ENCODE assay signal across 8 mouse cellular contexts in the genomic region with DNA sequence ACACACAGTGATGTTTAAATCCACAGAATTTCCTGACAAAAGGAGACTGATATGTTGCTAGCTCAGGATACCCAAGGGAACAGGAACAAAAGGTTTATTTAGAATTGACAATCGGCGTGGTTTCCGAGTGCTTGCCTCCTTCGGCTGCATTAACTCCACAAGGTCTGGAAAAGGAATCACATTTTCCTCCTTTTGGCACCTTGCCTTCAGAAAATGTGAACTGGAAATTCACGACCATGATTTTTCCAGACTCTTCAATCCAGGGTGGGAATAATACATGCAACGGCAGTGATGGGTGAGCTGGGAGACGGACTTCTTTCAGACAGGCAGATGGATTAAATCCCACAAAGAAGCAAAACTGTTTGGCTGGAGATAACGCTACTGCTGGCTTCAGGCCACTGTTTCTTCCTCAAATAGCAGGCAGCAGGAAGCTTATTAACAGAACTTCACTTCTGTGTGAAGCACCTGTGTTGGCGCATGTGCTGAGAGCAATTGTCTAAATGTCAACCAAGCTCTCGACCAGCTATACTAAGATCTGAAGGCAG. TPM values are rescaled to one million over a fixed set of nuclear protein-coding genes. Genes with fewer than 3 reads are reported as not detected.
DNase-seq lines count a peak whose midpoint lies in the region; ATAC-seq and TF ChIP-seq lines count a peak whose summit lies in the region.

No protein-coding gene starts in this region.

- H3K36me3 ChIP-seq in heart, postnatal 0 days (replicated peaks; ENCODE audit: control insufficient read depth, insufficient read depth, low read length): no peaks in the 10 kb centered on the region
- no peaks in the 10 kb centered on the region for H3K36me3 ChIP-seq in lung, embryonic 16.5 days (ENCODE audit: control insufficient read depth, insufficient read depth, low read length)

- peak; percentile 7 to 18 for DNase-seq in kidney, postnatal 4 days
- DNase-seq in kidney, postnatal 25 days: no peak
- DNase-seq in embryo, embryonic 10.5 days (ENCODE audit: low spot score): peak; percentile 42
- DNase-seq in heart, postnatal 0 days (ENCODE audit: low spot score): peak; percentile 8
- no peak for DNase-seq in gastrocnemius, postnatal 4 days (ENCODE audit: low spot score in 2 of 2)
- DNase-seq in adrenal gland, adult 8-10 months: no peak

- WGBS in heart, postnatal 0 days: 35% methylated on average over 10 of the region's 10 CpGs
- WGBS in lung, embryonic 16.5 days: 11% methylated on average over 10 of the region's 10 CpGs

- TF ChIP-seq EP300 in heart, postnatal 0 days (IDR thresholded peaks at IDR 0.05; ENCODE audit: low read depth): peak; percentile 25; the same call in 1 of the 2 replicates

- H3K9ac ChIP-seq in heart, postnatal 0 days (replicated peaks; ENCODE audit: low read depth, low read length): no peak overlapping the region
- 0 out of 2 replicates have a peak overlapping the region, but pooled peaks have one; percentile 22 for H3K9ac ChIP-seq in lung, embryonic 16.5 days (ENCODE audit: low read length)

- no peak overlapping the region for H3K4me3 ChIP-seq in heart, postnatal 0 days (ENCODE audit: low read depth, low read length)
- H3K4me3 ChIP-seq in lung, embryonic 16.5 days (ENCODE audit: low read length): no peak overlapping the region

- no peaks in the 10 kb centered on the region for H3K4me1 ChIP-seq in heart, postnatal 0 days (ENCODE audit: control insufficient read depth, insufficient read depth)
- peaks cover 2% of the 10 kb centered on the region; the same call in 1 of the 2 replicates for H3K4me1 ChIP-seq in lung, embryonic 16.5 days (replicated peaks; ENCODE audit: control insufficient read depth, insufficient read depth, low read length)

- H3K4me2 ChIP-seq in heart, postnatal 0 days (ENCODE audit: low read depth, low read length): peak overlapping the region; percentile 26
- H3K4me2 ChIP-seq in lung, embryonic 16.5 days (ENCODE audit: low read depth, low read length): peak overlapping the region; percentile 26

- no peak for TF ChIP-seq CTCF in heart, postnatal 0 days (IDR thresholded peaks at IDR 0.05; ENCODE audit: low read depth)

- 0 out of 2 replicates have a peak, but pooled peaks cover 4% of the 10 kb centered on the region for H3K9me3 ChIP-seq in heart, postnatal 0 days (replicated peaks; ENCODE audit: control insufficient read depth, low read length)
- no peaks in the 10 kb centered on the region for H3K9me3 ChIP-seq in lung, embryonic 16.5 days (ENCODE audit: control insufficient read depth, low read length)

- no peaks in the 10 kb centered on the region for H3K27me3 ChIP-seq in heart, postnatal 0 days (ENCODE audit: control insufficient read depth, insufficient read depth, low read length)
- no peaks in the 10 kb centered on the region for H3K27me3 ChIP-seq in lung, embryonic 16.5 days (ENCODE audit: control insufficient read depth, insufficient read depth, low read depth, low read length)

- H3K27ac ChIP-seq in heart, postnatal 0 days (ENCODE audit: low read depth): no peak overlapping the region
- no peak overlapping the region for H3K27ac ChIP-seq in lung, embryonic 16.5 days (ENCODE audit: low read length)

- ATAC-seq in heart, postnatal 0 days (ENCODE audit: insufficient read depth, low read depth): no peak
- ATAC-seq in lung, embryonic 16.5 days (ENCODE audit: low read depth): 0 out of 2 replicates have a peak, but pooled peaks have one; percentile 26
- ATAC-seq in megakaryocyte, adult 5-6 weeks (ENCODE audit: poor library complexity, severe bottlenecking): no peak

RNA-seq across cellular contexts. Expression of a gene that starts 13.9 kb away (rescaled TPM):
- total RNA-seq in heart, postnatal 0 days (2014; rRNA removed; ENCODE audit: low replicate concordance): 0.08 TPM in 1 of 2 replicates, not detected in the other
- polyA plus RNA-seq in heart, postnatal 0 days (2015; fragmentation: Nextera tagmentation; extraction: Ambion mirVana): 0.20 and 0.60 TPM in 2 replicates
- 1.8 and 2.2 TPM in 2 replicates for polyA plus RNA-seq in lung, embryonic 16.5 days (2015; fragmentation: Nextera tagmentation; extraction: Ambion mirVana)
- 1 to 10 TPM; 3.6 TPM for total RNA-seq in gastrocnemius, postnatal 4 days (2021)
- 1 to 10 TPM in 2 of 4 experiments, under 1 TPM in 2; 0.80 to 2.8 (median 1.4) TPM for total RNA-seq in adrenal gland, adult 8-10 months (2022)
- 0.02 TPM in 1 of 2 replicates, not detected in the other for total RNA-seq in megakaryocyte, adult 5-6 weeks (2015)
- total RNA-seq in megakaryocyte, adult 5-6 weeks (2017): not detected in 2 replicates

RNA-seq across cellular contexts. Expression of a gene that starts 30.6 kb away (rescaled TPM):
- total RNA-seq in heart, postnatal 0 days (2014; rRNA removed; ENCODE audit: low replicate concordance): 10.8 and 13.8 TPM in 2 replicates
- polyA plus RNA-seq in heart, postnatal 0 days (2015; fragmentation: Nextera tagmentation; extraction: Ambion mirVana): 13.6 and 15.0 TPM in 2 replicates
- 23.2 and 23.5 TPM in 2 replicates for polyA plus RNA-seq in lung, embryonic 16.5 days (2015; fragmentation: Nextera tagmentation; extraction: Ambion mirVana)
- 10 to 100 TPM; 17.9 to 21.4 TPM for total RNA-seq in gastrocnemius, postnatal 4 days (2021)
- total RNA-seq in adrenal gland, adult 8-10 months (2022): 10 to 100 TPM; 17.4 to 21.3 (median 19.3) TPM
- 11.2 and 13.2 TPM in 2 replicates for total RNA-seq in megakaryocyte, adult 5-6 weeks (2015)
- total RNA-seq in megakaryocyte, adult 5-6 weeks (2017): 12.6 and 14.6 TPM in 2 replicates

Comparison
In these comparisons a context has a peak if more than half of its experiments do, and no peak if none do; other contexts are left out.
1. DNase-seq: peak in kidney, postnatal 4 days (2 of 2), embryo, embryonic 10.5 days (single experiment) and heart, postnatal 0 days (single experiment); none in kidney, postnatal 25 days (0 of 2), gastrocnemius, postnatal 4 days (0 of 2) and adrenal gland, adult 8-10 months (single experiment).